Mouse (Mus musculus) liver, postnatal 0 days (tissue): ENCODE measurements around the gene Slc39a11.

Experiments
- CTCF ChIP-seq: sonication (generic); IDR thresholded peaks from 2 replicates; pipeline ENCODE4 v1.5.1; 2016; ENCODE audit warnings: antibody characterized with exemption, low read depth
- EP300 ChIP-seq: IDR thresholded peaks from 2 replicates; pipeline ENCODE4 v1.6.1; 2016; ENCODE audit warnings: antibody characterized with exemption, low read depth, mild to moderate bottlenecking

GRCm38 (mm10) chr11:113431161-113431560 is 218.7 kb downstream of the Slc39a11 start:
- no peak for TF ChIP-seq CTCF
- TF ChIP-seq EP300 = no peak
